Mouse (Mus musculus): ENCODE measurements around the gene Kcnc4.

Gene Kcnc4

DNA sequence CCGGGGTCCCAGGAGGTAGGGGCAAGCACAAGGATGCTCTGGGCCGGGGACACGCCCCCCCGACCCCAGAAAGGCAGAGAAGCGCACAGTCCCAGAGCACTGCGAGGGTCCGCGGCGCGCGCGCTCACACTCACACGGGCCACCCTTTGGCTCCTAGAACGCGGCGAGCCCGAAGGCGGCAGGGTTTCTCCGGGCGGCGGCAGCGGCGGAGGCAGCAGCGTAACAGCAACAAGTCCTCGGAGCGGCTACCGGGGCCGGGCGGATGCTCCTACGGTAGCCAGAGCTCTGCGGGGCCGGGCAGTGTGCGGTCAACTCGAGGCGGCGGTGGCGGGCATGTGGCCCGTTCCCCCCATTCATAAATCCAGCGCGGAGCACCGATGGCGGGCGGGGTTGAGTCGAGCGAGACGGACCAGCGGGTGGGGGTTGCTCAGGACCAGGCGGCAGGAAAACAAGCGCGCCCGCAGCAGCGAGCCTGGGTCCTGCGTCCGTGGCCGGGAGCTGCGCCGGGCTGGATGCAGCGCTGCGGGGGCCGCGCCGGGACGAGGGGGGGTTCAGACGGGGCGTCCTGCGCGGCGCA lies at the start of gene Kcnc4:
Gene Kcnc4, minus strand, starts transcription at position 357 of the 577 bp plus-strand sequence.
- no peak for DNase-seq (ENCODE audit: low spot score)

- no peak for DNase-seq (ENCODE audit: low spot score)
Measured at GRCm38 (mm10) chr3:107508696-107509095, 49.3 kb upstream of the Kcnc4 start.

- DNase-seq (ENCODE audit: low spot score), result no peak
Measured at GRCm38 (mm10) chr3:107507966-107508365, 48.6 kb upstream of the Kcnc4 start.

- DNase-seq (ENCODE audit: low spot score), result no peak
Measured at GRCm38 (mm10) chr3:107506531-107506930, 47.2 kb upstream of the Kcnc4 start.

DNA sequence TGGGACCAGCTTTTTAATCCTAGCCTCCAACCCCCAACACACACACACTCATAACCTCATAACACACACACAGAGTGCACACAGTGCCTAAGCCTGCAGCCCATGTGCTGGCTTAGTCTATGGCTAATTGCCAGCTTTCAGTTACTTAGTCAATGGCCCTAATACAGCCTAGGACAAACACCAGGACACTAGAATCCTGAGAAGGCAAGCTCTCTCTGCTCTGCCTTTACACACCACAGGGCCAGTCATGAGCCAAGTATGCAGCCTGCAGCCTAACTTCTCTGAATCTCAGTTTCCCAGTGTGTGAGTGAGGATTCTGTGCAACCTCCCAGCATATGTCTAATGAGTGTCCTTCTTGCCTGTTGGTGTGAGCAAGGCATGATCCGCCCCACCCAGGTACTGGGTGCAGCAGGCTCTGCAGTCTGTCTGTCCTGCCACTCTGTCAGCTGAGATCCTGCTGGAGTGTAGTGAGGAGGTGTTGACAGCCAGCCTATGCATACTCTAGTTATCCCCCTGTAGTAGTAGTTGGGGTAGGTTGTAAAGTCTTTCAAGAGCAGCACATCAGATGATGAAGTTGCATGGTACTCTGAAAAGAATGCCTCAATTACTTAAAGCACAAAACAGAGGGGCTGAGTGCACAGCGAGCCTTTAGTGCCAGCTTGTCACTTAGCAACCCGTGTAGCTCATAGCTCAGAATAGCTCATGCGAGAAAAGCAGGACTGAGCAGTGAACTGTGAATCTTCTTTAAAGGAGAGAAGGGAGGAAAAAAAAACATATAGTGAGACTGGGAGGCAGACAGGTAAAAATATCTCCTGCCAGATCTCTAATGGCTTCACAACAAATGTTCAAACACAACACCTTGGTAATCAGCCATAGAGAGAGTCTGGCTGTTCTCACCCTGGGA lies 46.4 kb upstream of the Kcnc4 start:
- peak; percentile 61 for DNase-seq (ENCODE audit: low spot score)

DNA sequence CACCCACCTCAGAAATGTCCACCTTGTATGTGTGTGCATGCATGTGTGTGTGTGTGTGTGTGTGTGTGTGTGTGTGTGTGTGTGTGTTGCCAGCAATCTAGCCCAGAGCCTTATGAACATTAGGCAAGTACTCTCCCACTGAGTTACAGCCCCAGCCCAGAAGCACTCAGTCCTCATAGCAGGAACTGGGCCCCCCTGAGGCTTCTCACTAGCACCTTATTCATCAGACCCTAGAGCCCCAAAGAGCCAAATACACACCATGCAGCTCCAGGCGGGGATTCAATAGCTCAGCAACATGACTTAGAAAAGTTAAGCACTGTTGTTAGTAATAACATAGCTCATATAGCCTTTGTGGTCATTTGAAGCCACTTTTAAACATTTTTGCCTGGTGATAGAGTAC lies 45.2 kb upstream of the Kcnc4 start:
- DNase-seq (ENCODE audit: low spot score), result no peak

GRCm38 (mm10) chr3:107503716-107504115 lies 44.4 kb upstream of the Kcnc4 start:
- DNase-seq (ENCODE audit: low spot score), result no peak

- DNase-seq (ENCODE audit: low spot score), result no peak
Measured at GRCm38 (mm10) chr3:107501702-107502151, 42.4 kb upstream of the Kcnc4 start.

DNA sequence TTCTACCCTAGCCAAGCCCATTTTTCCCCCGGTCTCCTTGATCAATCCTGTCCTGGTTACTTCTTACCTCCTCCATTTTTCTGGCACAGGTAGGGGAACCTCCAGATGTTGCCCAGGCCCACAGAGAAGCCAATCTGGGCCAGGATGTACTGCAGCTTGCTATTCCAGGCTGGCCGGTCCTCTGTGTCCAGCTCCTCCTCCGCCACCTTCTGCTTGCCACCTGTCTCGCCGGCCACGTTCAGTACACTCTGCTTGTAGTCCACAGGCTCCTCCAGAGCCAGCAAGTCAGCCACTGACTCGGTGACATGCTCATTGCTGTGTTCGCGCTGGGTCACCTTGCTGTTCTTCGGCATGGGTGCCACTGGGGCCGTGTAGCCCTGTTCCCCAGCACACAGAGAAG lies 40.9 kb upstream of the Kcnc4 start:
- DNase-seq (ENCODE audit: low spot score), result no peak

DNA sequence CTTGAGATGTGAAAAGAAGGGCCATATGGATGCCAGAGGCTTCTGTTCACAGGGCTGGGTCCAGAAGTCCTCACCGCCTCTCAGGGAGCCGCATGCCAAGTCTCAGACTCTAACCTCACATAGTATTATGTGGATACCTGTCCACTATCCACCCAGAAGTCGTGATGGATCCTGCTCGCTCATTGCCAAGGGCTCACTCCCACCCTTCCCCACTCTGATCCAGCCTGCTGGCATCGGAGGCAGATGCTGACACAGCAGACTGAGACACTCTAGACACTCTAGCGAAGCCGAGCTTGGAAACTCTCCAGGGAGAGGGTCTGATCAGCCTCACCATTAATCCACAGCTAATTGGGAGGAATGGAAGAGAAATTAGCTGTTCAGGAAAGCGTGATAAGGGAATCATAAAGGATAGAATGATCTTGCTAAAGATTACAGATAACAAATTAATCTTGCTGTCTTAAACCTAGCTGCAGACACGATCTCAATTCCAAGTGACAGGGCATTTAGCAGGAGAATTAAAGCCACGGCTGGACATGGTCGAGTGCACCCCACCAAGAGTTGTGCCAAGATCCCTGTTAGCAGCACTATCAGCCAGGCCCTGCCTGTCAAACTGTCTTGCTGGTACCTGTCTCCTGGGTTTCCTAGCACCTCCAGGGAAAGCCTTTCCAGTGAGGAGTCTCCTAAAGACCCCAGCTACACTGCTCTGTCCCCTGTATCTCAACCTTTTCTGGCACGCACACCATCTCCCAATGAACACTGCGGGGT lies 36.9 kb upstream of the Kcnc4 start:
- no peak for DNase-seq (ENCODE audit: low spot score)

- no peak for DNase-seq (ENCODE audit: low spot score)
Measured at GRCm38 (mm10) chr3:107495524-107495923, 36.2 kb upstream of the Kcnc4 start.

GRCm38 (mm10) chr3:107491459-107491858 lies 32.1 kb upstream of the Kcnc4 start:
- DNase-seq (ENCODE audit: low spot score), result no peak

DNA sequence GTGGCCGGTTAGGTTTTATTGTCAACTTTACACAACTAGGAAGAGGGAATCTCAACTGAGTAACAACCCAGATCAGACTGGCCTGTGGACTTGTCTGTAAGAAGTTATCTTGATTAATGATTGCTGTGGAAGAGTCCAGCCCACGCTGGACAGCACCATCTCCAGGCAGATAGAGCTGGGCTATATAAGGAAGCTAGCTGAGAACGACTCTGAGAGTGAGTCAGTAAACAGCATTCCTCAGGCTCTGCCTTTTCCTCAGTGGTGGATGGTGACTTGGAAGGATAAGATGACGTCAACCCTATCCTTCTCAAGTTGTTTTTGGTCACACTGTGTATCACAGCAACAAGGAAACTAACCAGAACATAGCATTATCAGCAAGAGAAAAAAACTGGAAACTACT lies 29.3 kb upstream of the Kcnc4 start:
- DNase-seq (ENCODE audit: low spot score), result no peak

- peak; percentile 78 for DNase-seq (ENCODE audit: low spot score)
Measured at GRCm38 (mm10) chr3:107483290-107483689, 23.9 kb upstream of the Kcnc4 start.

DNA sequence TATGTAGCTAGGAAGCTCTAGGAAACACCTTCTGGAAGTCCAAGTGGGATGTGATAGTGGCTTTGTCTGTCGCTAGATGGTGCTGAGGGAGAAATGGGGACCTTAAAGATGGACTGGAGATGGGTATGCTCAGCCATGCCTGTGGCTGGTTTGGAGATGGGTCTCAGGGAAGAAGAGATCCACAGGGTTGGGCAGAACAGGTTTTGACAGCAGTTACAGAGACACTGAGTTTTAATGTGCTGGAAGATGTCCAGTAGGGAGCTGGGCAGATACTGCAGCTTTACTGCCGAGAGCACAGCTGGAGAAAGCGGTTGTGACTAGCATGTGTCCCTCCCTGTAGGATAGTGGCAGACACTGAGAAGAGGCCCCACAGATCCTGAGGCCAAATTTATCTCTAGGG lies 21.3 kb upstream of the Kcnc4 start:
- DNase-seq (ENCODE audit: low spot score), result no peak

- DNase-seq (ENCODE audit: low spot score), result no peak
Measured at GRCm38 (mm10) chr3:107472198-107472597, 12.8 kb upstream of the Kcnc4 start.

DNA sequence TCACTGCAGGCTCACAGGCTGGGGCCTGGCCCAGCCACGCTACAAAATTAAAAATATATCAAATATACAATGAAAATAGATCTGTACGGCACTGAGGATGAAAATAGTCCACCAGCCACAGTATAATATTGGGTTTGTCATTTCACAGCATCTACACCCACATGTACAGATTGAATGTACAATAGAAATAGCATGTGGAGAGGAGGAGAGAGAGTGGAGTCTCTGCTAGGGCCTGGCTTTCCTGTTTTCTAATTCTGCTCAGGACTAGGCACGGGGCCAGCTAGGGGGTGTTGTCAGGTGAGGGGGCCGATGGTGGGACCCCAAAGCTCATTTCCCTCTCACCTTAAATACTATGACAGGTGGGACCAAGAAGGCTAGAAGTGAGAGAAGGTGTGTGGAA lies 9.7 kb upstream of the Kcnc4 start:
- peak; percentile 58 for DNase-seq (ENCODE audit: low spot score)

DNA sequence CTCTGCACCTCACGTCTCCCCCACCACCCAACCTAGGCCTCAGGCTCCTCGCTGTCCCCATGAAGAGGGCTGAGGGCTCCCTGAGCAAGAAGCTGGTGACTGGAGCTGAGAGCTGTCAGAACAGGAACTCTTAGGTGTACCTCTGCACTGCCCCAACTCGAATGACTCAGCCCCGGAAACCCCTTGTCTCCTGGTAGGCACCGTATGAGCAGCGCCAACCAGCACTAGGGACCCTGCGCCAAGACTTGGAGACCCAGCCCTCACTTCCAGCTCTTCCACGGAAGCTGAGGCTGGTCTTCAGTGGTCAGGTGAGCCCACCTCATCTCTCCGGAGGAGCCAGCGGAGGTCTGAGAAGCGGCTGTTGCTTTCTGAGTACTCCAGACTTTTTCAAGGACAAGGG lies 8.8 kb upstream of the Kcnc4 start:
- no peak for DNase-seq (ENCODE audit: low spot score)

DNA sequence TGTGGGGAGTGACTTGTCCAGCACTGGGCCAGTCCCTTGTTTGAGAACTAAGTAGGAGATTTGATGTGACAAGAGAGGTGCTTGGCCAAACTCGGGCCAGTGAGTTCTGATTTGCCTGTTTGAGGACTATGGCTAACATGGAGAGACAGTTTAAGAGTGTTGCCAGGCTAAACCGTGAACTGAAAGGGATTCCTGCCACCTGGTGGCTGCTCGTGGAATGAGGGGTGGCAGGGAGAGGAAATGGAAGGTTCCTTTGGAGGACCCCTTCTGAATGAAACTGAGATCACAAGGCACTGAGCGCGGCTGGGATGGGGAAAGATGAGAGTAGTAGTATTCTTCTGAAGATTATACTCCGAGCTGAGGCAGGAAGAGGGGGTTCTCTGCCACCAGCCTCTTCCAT lies 7.2 kb upstream of the Kcnc4 start:
- DNase-seq (ENCODE audit: low spot score), result no peak

GRCm38 (mm10) chr3:107462160-107462559 lies 2.8 kb upstream of the Kcnc4 start:
- no peak for DNase-seq (ENCODE audit: low spot score)

DNA sequence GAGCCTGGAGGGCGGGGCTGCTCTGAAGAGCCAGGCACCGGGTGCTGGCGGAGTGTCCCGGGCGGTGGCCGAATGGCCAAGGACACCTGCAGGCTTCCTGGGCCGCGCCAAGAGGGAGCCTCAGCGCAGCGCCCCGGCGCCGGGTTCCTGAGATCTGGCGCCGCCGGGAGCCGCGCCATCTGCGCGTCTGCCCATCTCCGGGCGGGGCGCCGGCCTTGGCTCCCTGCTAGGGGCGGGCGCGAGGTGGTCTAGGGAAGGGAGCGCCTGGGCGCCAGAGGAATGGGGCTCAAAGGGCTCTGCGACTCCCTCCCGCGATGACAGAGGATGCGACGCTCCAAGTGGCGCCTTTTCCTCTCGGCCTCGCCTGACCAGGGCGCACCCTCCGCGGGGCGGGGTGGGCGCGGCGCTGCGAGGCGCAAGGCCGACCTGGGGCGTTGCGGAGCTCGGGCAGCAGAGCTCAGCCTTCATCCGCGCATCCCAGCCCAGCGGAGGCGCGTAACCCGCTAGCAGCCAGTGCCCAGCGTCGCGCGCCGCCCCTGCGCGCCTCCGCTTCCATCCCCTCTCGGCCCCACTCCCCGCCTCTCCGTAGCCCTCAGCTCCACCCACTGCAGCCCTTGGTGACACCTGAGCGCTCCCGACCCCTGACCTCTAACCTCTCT lies 550 bp upstream of the Kcnc4 start:
- DNase-seq (ENCODE audit: low spot score), result no peak

DNA sequence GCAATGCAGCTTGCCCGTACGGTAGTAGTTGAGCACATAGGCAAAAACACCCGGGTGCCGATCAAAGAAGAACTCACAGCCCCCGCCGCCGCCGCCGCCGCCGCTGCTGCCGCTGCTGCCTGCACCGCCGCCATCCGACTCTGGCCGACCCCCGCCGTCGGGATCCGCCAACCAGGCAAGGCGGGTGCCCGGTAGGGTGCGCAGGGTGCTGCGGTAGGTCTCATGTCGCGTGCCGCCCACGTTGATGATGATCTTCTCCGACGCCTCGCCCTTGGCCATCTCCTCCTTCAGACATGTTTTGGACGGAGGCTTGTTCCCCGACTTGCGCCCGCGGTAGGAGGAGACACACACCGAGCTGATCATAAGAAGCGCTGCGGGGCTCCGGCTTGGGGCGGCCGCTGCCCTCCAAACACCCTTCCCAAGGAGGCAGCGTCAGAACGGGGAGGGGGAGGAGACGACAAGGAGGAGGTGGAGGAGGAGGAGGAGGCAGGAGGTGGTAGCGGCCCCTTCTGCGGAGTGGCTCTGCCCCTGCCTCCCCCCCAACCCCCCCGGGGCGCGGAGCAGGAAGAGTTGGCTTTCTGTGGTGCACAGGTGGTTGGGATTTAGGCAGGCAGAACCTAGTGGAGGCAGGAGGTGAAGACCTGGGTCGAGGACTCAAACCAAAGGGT lies 690 bp downstream of the Kcnc4 start:
- no peak for DNase-seq (ENCODE audit: low spot score)

All from left cerebral cortex, adult 11 months (tissue).